Mouse (Mus musculus) forebrain, postnatal 0 days (tissue): ENCODE results near the gene Col19a1. TPM values are rescaled to one million over a fixed set of nuclear protein-coding genes. Genes with fewer than 3 reads are reported as not detected.

ENCODE experiments used
- ATAC-seq: fragments of 200-750 bp; cut with Nextera tagmentation; 2 replicates; pipeline ENCODE4 v1.8.0; 2017; ENCODE audit warnings: mild to moderate bottlenecking, moderate library complexity
- DNase-seq: peaks from one replicate; pipeline ENCODE4 v3.0.0-alpha.2; 2015
- H3K27ac ChIP-seq: fragments of 300-500 bp; sonication (generic); 2 replicates; pipeline ENCODE4 v1.5.1; 2014; ENCODE audit warnings: low read depth, mild to moderate bottlenecking, antibody characterized with exemption, low read length, moderate library complexity, mixed read lengths
- H3K27me3 ChIP-seq: fragments of 300-500 bp; sonication (generic); 2 replicates; pipeline ENCODE4 v1.6.1; 2014; ENCODE audit warnings: mild to moderate bottlenecking, low read length, mixed read lengths; ENCODE audit not compliant: insufficient read depth
- H3K36me3 ChIP-seq: fragments of 300-500 bp; sonication (generic); 2 replicates; pipeline ENCODE4 v1.6.1; 2014; ENCODE audit warnings: mild to moderate bottlenecking, moderate library complexity; ENCODE audit not compliant: insufficient read depth
- H3K4me1 ChIP-seq: fragments of 300-500 bp; sonication (generic); 2 replicates; pipeline ENCODE4 v1.6.1; 2014; ENCODE audit warnings: antibody characterized with exemption; ENCODE audit not compliant: insufficient read depth
- H3K4me2 ChIP-seq: fragments of 300-500 bp; sonication (generic); 2 replicates; pipeline ENCODE4 v1.6.1; 2014; ENCODE audit warnings: low read depth, mild to moderate bottlenecking, moderate library complexity
- H3K4me3 ChIP-seq: fragments of 300-500 bp; sonication (generic); 2 replicates; pipeline ENCODE4 v1.5.1; 2014; ENCODE audit warnings: low read depth, low read length, mixed read lengths
- H3K9ac ChIP-seq: fragments of 300-500 bp; sonication (generic); 2 replicates; pipeline ENCODE4 v1.6.1; 2014; ENCODE audit warnings: mild to moderate bottlenecking
- H3K9me3 ChIP-seq: fragments of 300-500 bp; sonication (generic); 2 replicates; pipeline ENCODE4 v1.6.1; 2016; ENCODE audit warnings: low read length
- CTCF ChIP-seq: sonication (generic); IDR thresholded peaks from 2 replicates; pipeline ENCODE4 v1.5.1; 2016; ENCODE audit warnings: antibody characterized with exemption, control low read depth, low read depth
- WGBS: fragments of 180-500 bp; shearing (Covaris S2); extraction: QIAGEN DNeasy Blood & Tissue Kit; methylation state at CpG from one replicate; pipeline ENCODE4 v1.1.7; 2014; 5-methylcytosine and 5-hydroxymethylcytosine counted together
- polyA plus RNA-seq: library from polyadenylated mRNA; unstranded; fragments of >200 nt; fragmentation: Nextera tagmentation; extraction: Ambion mirVana; gene quantifications from 2 replicates; pipeline ENCODE4 v1.2.1, GENCODE M21; 2015
- total RNA-seq: library from RNA; depleted of rRNA; stranded (reverse); fragments of >200 nt; gene quantifications from 2 replicates; pipeline ENCODE4 v1.2.3, GENCODE M21; 2014

The Col19a1 gene
- total and polyA plus RNA-seq, 2 experiments from 2014 or later, result 4.2 to 5.3 TPM

GRCm38 (mm10) chr1:24527194-24527593 is 60.1 kb downstream of the Col19a1 start:
- no peaks in the 10 kb centered on the region for H3K27me3 ChIP-seq
- H3K36me3 ChIP-seq, result no peaks in the 10 kb centered on the region
- no peak overlapping the region for H3K9ac ChIP-seq
- H3K4me2 ChIP-seq, result no peak overlapping the region
- WGBS, result 84% methylated on average over 2 of the region's 2 CpGs
- no peaks in the 10 kb centered on the region for H3K9me3 ChIP-seq
- no peak for TF ChIP-seq CTCF
- H3K27ac ChIP-seq, result no peak overlapping the region
- no peak overlapping the region for H3K4me3 ChIP-seq
- DNase-seq, result no peak
- no peaks in the 10 kb centered on the region for H3K4me1 ChIP-seq
- ATAC-seq, result no peak

GRCm38 (mm10) chr1:24517462-24517861 is 69.8 kb downstream of the Col19a1 start:
- no peak overlapping the region for H3K27ac ChIP-seq
- 65% methylated on average over 4 of the region's 4 CpGs for WGBS
- H3K9ac ChIP-seq, result no peak overlapping the region
- no peaks in the 10 kb centered on the region for H3K36me3 ChIP-seq
- no peaks in the 10 kb centered on the region for H3K4me1 ChIP-seq
- no peak for TF ChIP-seq CTCF
- H3K4me2 ChIP-seq, result no peak overlapping the region
- H3K9me3 ChIP-seq, result no peaks in the 10 kb centered on the region
- H3K27me3 ChIP-seq, result no peaks in the 10 kb centered on the region
- no peak overlapping the region for H3K4me3 ChIP-seq
- ATAC-seq, result no peak
- DNase-seq, result no peak

- no peak overlapping the region for H3K9ac ChIP-seq
- no peaks in the 10 kb centered on the region for H3K36me3 ChIP-seq
- H3K4me1 ChIP-seq, result no peaks in the 10 kb centered on the region
- no peak for TF ChIP-seq CTCF
- peak; percentile 79 for DNase-seq
- H3K4me2 ChIP-seq, result no peak overlapping the region
- no peaks in the 10 kb centered on the region for H3K27me3 ChIP-seq
- WGBS, result 61% methylated on average over 5 of the region's 5 CpGs
- H3K27ac ChIP-seq, result no peak overlapping the region
- no peaks in the 10 kb centered on the region for H3K9me3 ChIP-seq
- no peak overlapping the region for H3K4me3 ChIP-seq
- ATAC-seq, result peak; percentile 87
Observed at GRCm38 (mm10) chr1:24515341-24515740, 71.9 kb downstream of the Col19a1 start.

GRCm38 (mm10) chr1:24511536-24511935 is 75.7 kb downstream of the Col19a1 start:
- DNase-seq (no peak), ATAC-seq (no peak)
- 80% methylated on average over 6 of the region's 6 CpGs for WGBS
- Histone ChIP-seq H3K4me1 (no peaks in the 10 kb centered on the region), H3K27ac (no peak overlapping the region), H3K36me3 (no peaks in the 10 kb centered on the region), H3K9me3 (no peaks in the 10 kb centered on the region), H3K9ac (no peak overlapping the region), H3K4me3 (no peak overlapping the region), H3K27me3 (no peaks in the 10 kb centered on the region), H3K4me2 (no peak overlapping the region)
- TF ChIP-seq CTCF, result no peak

- ATAC-seq, result peak; percentile 77
- H3K9me3 ChIP-seq, result no peaks in the 10 kb centered on the region
Observed at GRCm38 (mm10) chr1:24495400-24495799, 91.9 kb downstream of the Col19a1 start.

GRCm38 (mm10) chr1:24484161-24484560 is 103.1 kb downstream of the Col19a1 start:
- Histone ChIP-seq H3K9ac (no peak overlapping the region), H3K27ac (no peak overlapping the region), H3K36me3 (no peaks in the 10 kb centered on the region), H3K4me2 (no peak overlapping the region), H3K4me1 (no peaks in the 10 kb centered on the region), H3K9me3 (no peaks in the 10 kb centered on the region), H3K27me3 (no peaks in the 10 kb centered on the region), H3K4me3 (no peak overlapping the region)
- ATAC-seq (no peak), DNase-seq (no peak)
- 71% methylated on average over 5 of the region's 5 CpGs for WGBS
- TF ChIP-seq CTCF, result no peak

More at GRCm38 (mm10) chr1:24495400-24495799, 91.9 kb downstream of the Col19a1 start:
- H3K9ac ChIP-seq, result no peak overlapping the region
- H3K4me3 ChIP-seq, result no peak overlapping the region
- DNase-seq, result peak; percentile 36
- H3K27ac ChIP-seq, result no peak overlapping the region
- no peak for TF ChIP-seq CTCF
- H3K4me1 ChIP-seq, result no peaks in the 10 kb centered on the region
- WGBS, result 41% methylated on average over 4 of the region's 4 CpGs
- H3K4me2 ChIP-seq, result no peak overlapping the region
- H3K27me3 ChIP-seq, result no peaks in the 10 kb centered on the region
- H3K36me3 ChIP-seq, result no peaks in the 10 kb centered on the region

- Histone ChIP-seq H3K9me3 (no peaks in the 10 kb centered on the region), H3K4me2 (no peak overlapping the region), H3K9ac (no peak overlapping the region), H3K4me1 (no peaks in the 10 kb centered on the region), H3K27me3 (no peaks in the 10 kb centered on the region), H3K36me3 (no peaks in the 10 kb centered on the region), H3K4me3 (no peak overlapping the region), H3K27ac (no peak overlapping the region)
- WGBS, result 82% methylated on average over 7 of the region's 7 CpGs
- DNase-seq (no peak), ATAC-seq (no peak)
- TF ChIP-seq CTCF, result no peak
Observed at GRCm38 (mm10) chr1:24471096-24471710, 116.1 kb downstream of the Col19a1 start.
